Mouse (Mus musculus) liver, embryonic 11.5 days (tissue): ENCODE measurements at regions not wholly inside any gene's neighbourhood (a gene's known extent, or its start where the extent isn't known, plus 50 kb on each side); places are given as distances from the start of the nearest gene placed in this dataset.

Experiments used
- ATAC-seq: fragments of 200-750 bp; cut with Nextera tagmentation; replicated peaks from 2 replicates; pipeline ENCODE4 v1.8.0; 2017; ENCODE audit warnings: moderate number of reproducible peaks, mild to moderate bottlenecking, moderate TSS enrichment, moderate library complexity; ENCODE audit not compliant: low FRiP score
- DNase-seq: peaks from one replicate; pipeline ENCODE4 v3.0.0-alpha.2; 2017; ENCODE audit warnings: low spot score
- H3K27ac ChIP-seq: fragments of 300-500 bp; sonication (generic); 2 replicates; pipeline ENCODE4 v1.5.1; 2014; ENCODE audit warnings: mild to moderate bottlenecking, low read depth, low read length, control low read depth
- H3K27me3 ChIP-seq: fragments of 300-500 bp; sonication (generic); replicated peaks from 2 replicates; pipeline ENCODE4 v1.6.1; 2014; ENCODE audit warnings: low read length, mixed read lengths; ENCODE audit not compliant: control insufficient read depth, insufficient read depth
- H3K36me3 ChIP-seq: fragments of 300-500 bp; sonication (generic); 2 replicates; pipeline ENCODE4 v1.6.1; 2014; ENCODE audit warnings: mild to moderate bottlenecking, low read length, moderate library complexity, mixed read lengths; ENCODE audit not compliant: control insufficient read depth, insufficient read depth
- H3K4me1 ChIP-seq: fragments of 300-500 bp; sonication (generic); replicated peaks from 2 replicates; pipeline ENCODE4 v1.6.1; 2014; ENCODE audit warnings: low read length, mixed read lengths; ENCODE audit not compliant: control insufficient read depth, insufficient read depth
- H3K4me2 ChIP-seq: fragments of 300-500 bp; sonication (generic); 2 replicates; pipeline ENCODE4 v1.6.1; 2014; ENCODE audit warnings: mild to moderate bottlenecking, control low read depth, moderate library complexity
- H3K4me3 ChIP-seq: fragments of 300-500 bp; sonication (generic); 2 replicates; pipeline ENCODE4 v1.5.1; 2014; ENCODE audit warnings: low read depth, low read length, control low read depth
- H3K9ac ChIP-seq: fragments of 300-500 bp; sonication (generic); 2 replicates; pipeline ENCODE4 v1.6.1; 2014; ENCODE audit warnings: low read depth, low read length, control low read depth
- H3K9me3 ChIP-seq: fragments of 300-500 bp; sonication (generic); 2 replicates; pipeline ENCODE4 v1.6.1; 2016; ENCODE audit warnings: low read length, inconsistent platforms, mixed read lengths; ENCODE audit not compliant: control insufficient read depth
- WGBS: fragments of 180-500 bp; shearing (Covaris S2); extraction: QIAGEN DNeasy Blood & Tissue Kit; methylation state at CpG from one replicate; pipeline ENCODE4 v1.1.7; 2014; 5-methylcytosine and 5-hydroxymethylcytosine counted together

GRCm38 (mm10) chr16:86159021-86159815, 257.6 kb upstream of the Adamts5 start:
- DNase-seq: no peak
- H3K4me3 ChIP-seq: no peak overlapping the region
- 76% methylated on average over 4 of the region's 4 CpGs for WGBS
- H3K9me3 ChIP-seq: no peaks in the 10 kb centered on the region
- no peaks in the 10 kb centered on the region for H3K27me3 ChIP-seq
- no peaks in the 10 kb centered on the region for H3K4me1 ChIP-seq
- no peak overlapping the region for H3K4me2 ChIP-seq
- H3K27ac ChIP-seq: no peak overlapping the region
- H3K9ac ChIP-seq: no peak overlapping the region
- ATAC-seq: no peak
- no peaks in the 10 kb centered on the region for H3K36me3 ChIP-seq

GRCm38 (mm10) chr16:86138171-86138570, 236.5 kb upstream of the Adamts5 start:
- Histone ChIP-seq H3K9me3 (no peaks in the 10 kb centered on the region), H3K9ac (no peak overlapping the region), H3K4me2 (no peak overlapping the region), H3K4me1 (no peaks in the 10 kb centered on the region), H3K27me3 (no peaks in the 10 kb centered on the region), H3K36me3 (no peaks in the 10 kb centered on the region), H3K4me3 (no peak overlapping the region), H3K27ac (no peak overlapping the region)
- ATAC-seq (no peak), DNase-seq (no peak)
- WGBS: 54% methylated on average over 3 of the region's 3 CpGs

DNA sequence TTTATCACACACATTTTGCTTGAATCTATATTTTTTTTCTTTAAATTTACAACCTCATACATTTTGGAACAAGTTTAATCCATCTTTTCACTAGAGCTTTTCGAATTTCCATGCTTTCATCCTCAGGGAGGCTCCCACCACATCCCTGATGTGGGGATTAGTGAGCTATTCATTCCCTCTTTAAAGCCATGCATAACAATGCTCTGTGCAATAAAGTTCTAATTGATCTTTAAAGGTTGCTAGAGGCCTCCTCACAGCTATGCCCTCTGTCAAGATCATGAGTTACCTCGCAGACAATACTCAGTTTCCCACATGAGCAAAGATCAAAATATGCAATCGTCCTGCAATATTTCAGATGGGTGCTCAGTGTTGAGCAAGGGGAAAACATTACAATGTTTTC, 234.5 kb upstream of the Adamts5 start:
- Histone ChIP-seq H3K9me3 (no peaks in the 10 kb centered on the region), H3K27me3 (no peaks in the 10 kb centered on the region), H3K9ac (no peak overlapping the region), H3K36me3 (no peaks in the 10 kb centered on the region), H3K4me3 (no peak overlapping the region), H3K4me2 (no peak overlapping the region), H3K4me1 (no peaks in the 10 kb centered on the region), H3K27ac (no peak overlapping the region)
- no peak for DNase-seq
- no peak for ATAC-seq
- 56% methylated on average over 3 of the region's 3 CpGs for WGBS

DNA sequence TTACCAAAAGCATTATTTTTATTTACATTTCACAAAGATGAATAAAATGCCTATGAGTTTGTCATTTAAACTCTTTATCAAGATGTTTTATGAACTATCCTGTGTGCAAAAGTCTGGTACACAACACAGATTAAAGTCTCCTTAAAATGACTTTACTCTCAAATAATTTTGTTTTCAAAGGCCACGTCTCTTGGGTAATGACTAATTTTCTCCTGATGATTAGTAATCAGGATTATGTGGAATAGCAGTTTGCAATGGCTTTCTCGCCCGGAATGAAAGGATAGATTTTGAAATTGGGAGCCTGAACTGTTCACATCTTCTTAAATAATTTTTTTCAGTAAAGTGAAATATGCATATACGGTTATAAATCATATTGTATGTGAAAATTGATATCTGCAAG, 225.8 kb upstream of the Adamts5 start:
- ATAC-seq (no peak), DNase-seq (no peak)
- Histone ChIP-seq H3K27ac (no peak overlapping the region), H3K4me3 (no peak overlapping the region), H3K36me3 (no peaks in the 10 kb centered on the region), H3K9ac (no peak overlapping the region), H3K9me3 (no peaks in the 10 kb centered on the region), H3K27me3 (no peaks in the 10 kb centered on the region), H3K4me2 (no peak overlapping the region), H3K4me1 (no peaks in the 10 kb centered on the region)
- 74% methylated on average over 4 of the region's 4 CpGs for WGBS

DNA sequence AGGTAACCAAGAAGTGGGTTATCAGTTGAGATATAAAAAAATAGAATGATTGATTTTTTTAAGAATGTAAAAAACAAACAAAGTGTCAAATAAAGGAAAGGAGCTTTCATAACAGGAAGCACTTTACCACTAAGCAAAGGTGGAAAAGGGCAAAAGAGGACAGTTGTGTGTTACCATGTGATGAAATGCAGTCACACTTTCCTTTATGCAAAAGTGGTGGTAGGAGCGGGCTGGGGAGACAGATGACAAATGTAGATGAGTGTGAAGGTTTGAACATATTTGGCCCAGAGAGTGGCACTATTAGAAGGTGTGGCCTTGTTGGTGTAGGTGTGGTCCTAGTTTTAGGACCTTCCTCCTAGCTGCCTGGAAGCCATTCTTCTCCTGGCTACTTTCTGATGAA, 222.6 kb upstream of the Adamts5 start:
- Histone ChIP-seq H3K27ac (no peak overlapping the region), H3K36me3 (no peaks in the 10 kb centered on the region), H3K9me3 (no peaks in the 10 kb centered on the region), H3K4me3 (no peak overlapping the region), H3K4me1 (no peaks in the 10 kb centered on the region), H3K9ac (no peak overlapping the region), H3K4me2 (no peak overlapping the region), H3K27me3 (no peaks in the 10 kb centered on the region)
- 89% methylated on average over 1 of the region's 1 CpGs for WGBS
- DNase-seq (no peak), ATAC-seq (no peak)

- ATAC-seq: no peak
- no peak overlapping the region for H3K27ac ChIP-seq
- 44% methylated on average over 1 of the region's 1 CpGs for WGBS
These were observed 221.3 kb upstream of the Adamts5 start for GRCm38 (mm10) chr16:86122936-86123335.

GRCm38 (mm10) chr16:86117959-86118358, 216.3 kb upstream of the Adamts5 start:
- ATAC-seq (no peak), DNase-seq (no peak)
- Histone ChIP-seq H3K27me3 (no peaks in the 10 kb centered on the region), H3K36me3 (no peaks in the 10 kb centered on the region), H3K9ac (no peak overlapping the region), H3K4me2 (no peak overlapping the region), H3K9me3 (no peaks in the 10 kb centered on the region), H3K4me3 (no peak overlapping the region), H3K4me1 (no peaks in the 10 kb centered on the region), H3K27ac (no peak overlapping the region)

More at GRCm38 (mm10) chr16:86122936-86123335, 221.3 kb upstream of the Adamts5 start:
- Histone ChIP-seq H3K4me2 (no peak overlapping the region), H3K36me3 (no peaks in the 10 kb centered on the region), H3K9ac (no peak overlapping the region), H3K27me3 (no peaks in the 10 kb centered on the region), H3K4me3 (no peak overlapping the region), H3K4me1 (no peaks in the 10 kb centered on the region), H3K9me3 (no peaks in the 10 kb centered on the region)
- no peak for DNase-seq

- no peak for ATAC-seq
- H3K9ac ChIP-seq: no peak overlapping the region
These were observed 214.2 kb upstream of the Adamts5 start for GRCm38 (mm10) chr16:86115587-86116376.

GRCm38 (mm10) chr16:86094461-86094860, 192.8 kb upstream of the Adamts5 start:
- no peak for DNase-seq
- Histone ChIP-seq H3K27me3 (no peaks in the 10 kb centered on the region), H3K9me3 (no peaks in the 10 kb centered on the region), H3K4me3 (no peak overlapping the region), H3K4me2 (no peak overlapping the region), H3K9ac (no peak overlapping the region), H3K36me3 (no peaks in the 10 kb centered on the region), H3K4me1 (no peaks in the 10 kb centered on the region), H3K27ac (no peak overlapping the region)
- 81% methylated on average over 2 of the region's 2 CpGs for WGBS
- no peak for ATAC-seq

More at GRCm38 (mm10) chr16:86115587-86116376, 214.2 kb upstream of the Adamts5 start:
- no peaks in the 10 kb centered on the region for H3K27me3 ChIP-seq
- no peak for DNase-seq
- no peak overlapping the region for H3K4me2 ChIP-seq
- 64% methylated on average over 2 of the region's 2 CpGs for WGBS
- no peak overlapping the region for H3K27ac ChIP-seq
- H3K4me3 ChIP-seq: no peak overlapping the region
- no peaks in the 10 kb centered on the region for H3K9me3 ChIP-seq
- no peaks in the 10 kb centered on the region for H3K36me3 ChIP-seq
- H3K4me1 ChIP-seq: no peaks in the 10 kb centered on the region
